Mouse (Mus musculus) kidney, adult 11 months (tissue): Measurements from ENCODE around the gene Eps8l1.
"Not testable (repeated sequence)": the region's sequence is repeated elsewhere in the genome, so short reads cannot be mapped to it uniquely, and the experiment has no call there.

Experiments used
- DNase-seq: peaks from one replicate; pipeline ENCODE4 v3.0.0; 2022

Gene Eps8l1

DNA sequence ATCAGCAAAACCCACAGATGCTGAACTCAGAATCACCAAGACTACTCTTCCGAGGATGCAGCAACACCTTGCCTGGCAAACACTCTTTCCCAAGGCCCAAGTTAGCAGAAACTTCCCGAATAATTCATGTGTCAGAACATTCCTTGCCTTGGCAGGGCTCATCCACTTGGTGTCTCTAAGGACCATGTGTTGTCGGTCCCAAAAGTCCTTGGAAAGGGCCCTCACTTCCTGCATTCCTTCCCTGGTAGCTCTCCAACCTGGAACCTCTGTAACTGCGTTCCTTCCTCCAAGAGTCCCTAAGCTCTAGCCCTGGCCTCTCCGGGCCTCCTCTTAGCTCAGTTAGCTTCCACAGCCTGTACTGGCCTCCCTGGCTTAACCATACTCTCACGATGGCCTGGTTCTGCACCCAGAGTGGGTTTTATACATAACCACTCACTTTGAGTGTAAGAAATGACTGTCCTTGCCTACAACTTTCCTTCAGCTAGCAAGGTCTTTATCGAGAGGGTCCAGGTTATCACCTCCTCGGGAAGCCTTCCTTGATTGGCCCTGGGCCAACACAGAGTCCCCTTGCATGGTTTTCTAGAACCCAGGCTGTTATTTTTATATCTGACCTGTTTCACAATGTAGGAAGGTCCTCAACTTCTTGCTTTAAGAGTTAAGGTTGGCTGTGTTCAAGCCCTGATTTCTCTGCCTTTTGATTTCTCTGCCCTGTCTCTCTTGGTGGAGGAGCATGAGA lies 51.2 kb downstream of the Eps8l1 start:
- no peak for DNase-seq

DNA sequence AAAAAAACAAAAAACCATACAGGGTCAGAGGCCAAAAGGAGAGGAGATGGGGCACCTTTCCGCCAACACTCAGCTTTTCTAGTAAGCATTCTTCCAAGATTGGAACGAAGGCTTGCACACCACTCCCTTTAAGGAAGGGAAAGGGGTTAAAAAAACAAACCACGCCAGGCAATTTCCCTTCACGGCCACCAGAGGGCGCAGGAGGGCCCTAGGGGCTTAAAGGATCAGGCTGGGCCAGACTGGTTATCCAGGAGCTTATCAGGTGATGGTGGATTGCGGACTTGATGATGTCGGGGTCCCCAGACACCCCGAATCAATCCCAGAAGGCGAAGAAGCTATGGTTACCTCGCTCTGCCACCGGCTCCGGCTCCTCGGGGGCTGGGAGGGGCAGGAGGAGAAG lies 52.8 kb downstream of the Eps8l1 start:
- DNase-seq, result no peak

GRCm38 (mm10) chr7:4513829-4514712 lies 53.6 kb downstream of the Eps8l1 start:
- no peak for DNase-seq

DNA sequence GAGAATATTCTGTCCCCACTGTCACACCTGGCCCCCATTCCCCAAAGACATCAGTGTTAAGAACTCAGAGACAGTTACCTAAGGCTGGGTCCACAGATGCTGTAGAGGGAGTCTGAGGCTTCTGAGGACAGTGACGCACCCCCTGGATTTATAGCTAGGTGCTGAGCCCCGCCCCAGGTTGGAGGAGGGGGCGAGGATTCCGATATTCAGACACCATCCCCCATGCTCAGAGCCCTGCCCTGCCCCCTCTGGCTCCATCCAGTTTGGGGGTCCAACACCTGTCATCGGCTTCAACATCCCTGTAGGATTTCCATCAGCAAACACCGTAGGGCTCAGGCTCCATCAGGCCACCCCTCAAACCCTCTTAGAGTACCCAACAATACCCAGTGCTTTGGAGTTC lies 55.4 kb downstream of the Eps8l1 start:
- DNase-seq, result no peak

GRCm38 (mm10) chr7:4516332-4517050 lies 56.0 kb downstream of the Eps8l1 start, which contains the start of gene Tnnt1:
TSS of gene Tnnt1 (minus strand) at chr7:4516382.
- DNase-seq, result no peak

GRCm38 (mm10) chr7:4518487-4518886 lies 58.0 kb downstream of the Eps8l1 start:
- no peak for DNase-seq

- DNase-seq, result no peak
Measured at GRCm38 (mm10) chr7:4521231-4522003, 60.9 kb downstream of the Eps8l1 start.

DNA sequence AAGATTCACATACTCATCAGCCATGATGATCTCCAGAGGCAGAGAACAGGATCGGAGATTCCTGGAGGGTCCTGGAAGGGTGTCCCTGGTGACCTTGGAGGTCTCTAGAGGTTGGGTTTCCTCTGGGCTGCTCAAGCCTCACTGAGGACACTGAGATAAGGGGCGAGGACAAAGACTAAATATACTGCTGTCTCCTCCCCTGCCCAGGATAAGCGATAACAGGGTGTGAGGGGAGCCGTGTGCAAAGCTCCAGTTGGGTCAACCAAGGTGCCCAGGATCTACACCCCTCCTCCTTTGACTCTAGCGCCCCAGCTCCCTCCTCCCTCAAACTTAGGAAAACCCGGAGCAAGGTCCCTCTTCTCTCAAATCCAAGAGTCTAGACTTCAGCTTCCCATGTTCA lies 61.8 kb downstream of the Eps8l1 start:
- no peak for DNase-seq

DNA sequence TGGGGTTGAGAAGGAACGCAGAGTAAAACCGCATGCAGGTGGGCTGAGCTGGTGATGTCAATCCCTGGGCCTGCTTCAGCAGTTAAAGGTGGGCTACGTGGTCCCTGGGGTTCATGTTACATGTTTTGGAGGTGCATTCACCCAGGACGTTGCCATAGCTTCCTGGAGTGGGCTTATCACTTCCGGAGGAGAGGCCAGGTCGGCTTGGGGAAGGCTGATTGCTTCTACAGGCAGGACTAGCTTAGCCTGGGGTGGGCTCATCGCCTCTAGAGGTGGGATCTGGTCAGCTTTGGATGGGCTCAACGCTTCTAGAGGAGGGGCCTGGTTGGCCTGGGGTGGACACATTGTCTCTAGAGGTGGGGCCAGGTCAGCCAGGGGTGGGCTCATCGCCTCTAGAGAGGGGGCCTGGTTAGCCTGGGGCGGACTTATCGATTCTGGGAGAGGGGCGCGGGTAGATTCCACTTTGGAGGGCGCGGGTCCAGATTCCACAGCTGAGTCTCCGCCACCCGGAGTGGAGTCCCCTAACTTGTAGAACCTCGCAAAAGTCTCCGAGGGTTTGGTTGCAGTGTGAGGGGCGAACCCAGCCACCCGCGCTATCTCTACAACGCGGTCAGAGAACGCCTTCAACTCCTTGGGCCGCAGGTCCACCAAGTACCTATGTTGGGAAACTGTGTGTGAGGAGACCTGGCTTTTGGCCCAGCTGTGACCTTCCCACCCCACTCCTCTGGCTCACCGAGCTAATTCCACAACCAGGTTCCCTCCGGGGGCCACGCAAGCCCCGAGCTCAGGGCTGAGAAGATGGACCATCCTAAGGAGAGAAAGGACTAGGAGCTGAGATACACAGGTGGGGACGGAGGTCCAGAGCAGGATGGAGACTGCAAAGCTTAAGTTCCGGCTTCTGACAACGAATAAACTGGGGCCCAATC lies 63.0 kb downstream of the Eps8l1 start:
- DNase-seq, result no peak

- DNase-seq, result not testable (repeated sequence)
Measured at GRCm38 (mm10) chr7:4524212-4524922, 63.9 kb downstream of the Eps8l1 start, which contains the start of gene Tnni3. TSS of gene Tnni3 (minus strand) at chr7:4524229.

DNA sequence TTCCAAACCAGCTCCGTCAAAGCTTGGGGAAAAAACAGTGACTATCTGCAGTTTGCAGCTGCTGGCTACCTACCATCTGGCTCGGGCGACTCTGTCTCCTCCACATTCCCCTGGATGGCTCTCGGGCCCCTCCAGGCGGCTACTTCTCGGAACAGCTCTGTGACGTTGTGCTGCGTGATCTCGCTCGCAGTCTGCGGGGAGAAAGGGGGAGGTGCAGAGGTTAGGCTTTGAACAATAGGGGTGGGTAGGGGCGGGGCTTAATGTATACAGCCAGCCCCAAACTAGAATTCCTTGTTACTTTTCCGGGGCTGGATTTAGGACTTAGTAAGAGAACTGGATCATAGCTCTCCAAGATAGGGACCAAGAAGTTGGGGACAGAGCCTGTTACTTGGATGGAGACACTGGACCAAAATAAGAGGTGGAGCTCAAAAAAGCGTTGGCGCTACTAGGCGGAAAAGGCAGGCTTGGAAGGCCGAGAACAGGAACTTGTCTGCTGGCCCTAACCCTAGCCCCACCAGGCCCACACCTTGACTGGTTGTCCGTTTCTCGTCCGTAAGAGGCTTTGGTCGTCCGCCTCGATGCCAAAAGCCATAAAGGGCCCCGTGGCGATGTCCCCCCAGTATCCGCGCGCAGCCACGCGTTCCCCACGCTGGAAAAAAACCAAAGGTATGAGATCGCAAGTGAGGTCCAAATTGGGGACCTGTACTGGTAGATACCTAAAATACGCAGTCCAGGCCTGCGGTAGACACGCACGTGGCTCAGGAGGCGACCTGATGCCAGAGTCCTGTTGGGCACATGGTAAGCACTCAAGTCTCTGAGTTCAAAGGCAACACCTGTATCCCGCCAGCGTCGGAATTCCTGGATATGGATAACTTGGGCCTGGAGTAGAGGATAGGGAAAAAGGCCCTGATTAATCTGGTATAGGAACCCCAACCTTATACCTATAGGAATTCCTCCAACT lies 66.1 kb downstream of the Eps8l1 start:
- DNase-seq, result peak; percentile 51

DNA sequence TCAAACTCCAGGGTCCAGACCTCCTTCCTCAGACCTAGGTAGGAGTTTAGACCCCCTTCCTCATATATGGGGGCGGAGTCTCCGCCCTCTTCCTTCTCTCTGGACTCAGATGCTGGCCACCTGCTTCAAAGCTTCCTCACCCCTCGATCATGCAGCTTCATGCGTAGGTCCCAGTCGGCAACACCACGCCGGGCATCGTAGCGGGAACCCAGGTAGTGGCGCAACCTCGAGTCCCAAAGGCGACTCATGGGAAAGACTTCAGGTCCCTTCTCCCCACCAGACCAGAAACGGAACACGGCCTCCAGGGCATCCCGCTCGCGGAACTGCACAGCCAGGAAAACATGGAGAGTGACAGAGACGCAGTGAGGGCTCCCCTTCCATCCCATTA lies 66.8 kb downstream of the Eps8l1 start:
- no peak for DNase-seq
